Mouse (Mus musculus): ENCODE data around the gene Srsf1. TPM values are rescaled to one million over a fixed set of nuclear protein-coding genes. Genes with fewer than 3 reads are reported as not detected.
"Not testable (repeated sequence)": the region's sequence is repeated elsewhere in the genome, so short reads cannot be mapped to it uniquely, and the experiment has no call there.

Srsf1 gene
- polyA plus RNA-seq, 1 experiment: 54.8 TPM

- no peak for DNase-seq (ENCODE audit: low read depth, low spot score)
- WGBS: 84% methylated on average over 10 of the region's 10 CpGs
Observed at GRCm38 (mm10) chr11:88036761-88037251, 10.4 kb upstream of the Srsf1 start.

GRCm38 (mm10) chr11:88037386-88037785 is 9.8 kb upstream of the Srsf1 start:
- no peak for DNase-seq (ENCODE audit: low read depth, low spot score)
- 84% methylated on average over 3 of the region's 3 CpGs for WGBS

GRCm38 (mm10) chr11:88039066-88039465 is 8.1 kb upstream of the Srsf1 start:
- no peak for DNase-seq (ENCODE audit: low read depth, low spot score)

GRCm38 (mm10) chr11:88044314-88044713 is 2.9 kb upstream of the Srsf1 start:
- no peak for DNase-seq (ENCODE audit: low read depth, low spot score)

More at GRCm38 (mm10) chr11:88039066-88039465, 8.1 kb upstream of the Srsf1 start:
- 88% methylated on average over 1 of the region's 1 CpGs for WGBS

GRCm38 (mm10) chr11:88045159-88045558 is 2.0 kb upstream of the Srsf1 start:
- WGBS: 95% methylated on average over 3 of the region's 3 CpGs
- not testable (repeated sequence) for DNase-seq (ENCODE audit: low read depth, low spot score)

- 69% methylated on average over 4 of the region's 4 CpGs for WGBS
- no peak for DNase-seq (ENCODE audit: low read depth, low spot score)
Observed at GRCm38 (mm10) chr11:88045878-88046277, 1.3 kb upstream of the Srsf1 start.

GRCm38 (mm10) chr11:88046323-88046937 is 743 bp upstream of the Srsf1 start:
- 40% methylated on average over 17 of the region's 17 CpGs for WGBS
- no peak for DNase-seq (ENCODE audit: low read depth, low spot score)

GRCm38 (mm10) chr11:88047871-88048531 is 828 bp downstream of the Srsf1 start:
- whole genome bisulfite sequencing: 1% methylated on average over 76 of the region's 76 CpGs
- no peak for DNase-seq (ENCODE audit: low read depth, low spot score)

GRCm38 (mm10) chr11:88048961-88049670 is 1.9 kb downstream of the Srsf1 start:
- WGBS: 6% methylated on average over 26 of the region's 26 CpGs
- no peak for DNase-seq (ENCODE audit: low read depth, low spot score)

- DNase-seq (ENCODE audit: low read depth, low spot score): no peak
Observed at GRCm38 (mm10) chr11:88049732-88050131, 2.6 kb downstream of the Srsf1 start.

- WGBS: 72% methylated on average over 4 of the region's 4 CpGs
- no peak for DNase-seq (ENCODE audit: low read depth, low spot score)
Observed at GRCm38 (mm10) chr11:88052638-88053037, 5.5 kb downstream of the Srsf1 start.

- no peak for DNase-seq (ENCODE audit: low read depth, low spot score)
- 20% methylated on average over 3 of the region's 3 CpGs for WGBS
Observed at GRCm38 (mm10) chr11:88053821-88054220, 6.6 kb downstream of the Srsf1 start.

- DNase-seq (ENCODE audit: low read depth, low spot score): no peak
Observed at GRCm38 (mm10) chr11:88054589-88054988, 7.4 kb downstream of the Srsf1 start.

GRCm38 (mm10) chr11:88055777-88056176 is 8.6 kb downstream of the Srsf1 start:
- 75% methylated on average over 2 of the region's 2 CpGs for WGBS

More at GRCm38 (mm10) chr11:88054589-88054988, 7.4 kb downstream of the Srsf1 start:
- 30% methylated on average over 1 of the region's 1 CpGs for WGBS

GRCm38 (mm10) chr11:88057788-88058187 is 10.6 kb downstream of the Srsf1 start:
- WGBS: 77% methylated on average over 2 of the region's 2 CpGs
- no peak for DNase-seq (ENCODE audit: low read depth, low spot score)

More at GRCm38 (mm10) chr11:88055777-88056176, 8.6 kb downstream of the Srsf1 start:
- DNase-seq (ENCODE audit: low read depth, low spot score): no peak

- WGBS: 36% methylated on average over 2 of the region's 2 CpGs
- no peak for DNase-seq (ENCODE audit: low read depth, low spot score)
Observed at GRCm38 (mm10) chr11:88059141-88059540, 12.0 kb downstream of the Srsf1 start.

- DNase-seq (ENCODE audit: low read depth, low spot score): no peak
- WGBS: 32% methylated on average over 2 of the region's 2 CpGs
Observed at GRCm38 (mm10) chr11:88061892-88062625, 14.9 kb downstream of the Srsf1 start.

GRCm38 (mm10) chr11:88065732-88066131 is 18.6 kb downstream of the Srsf1 start:
- DNase-seq (ENCODE audit: low read depth, low spot score): no peak

- DNase-seq (ENCODE audit: low read depth, low spot score): no peak
- WGBS: 3% methylated on average over 8 of the region's 8 CpGs
Observed at GRCm38 (mm10) chr11:88067191-88067585, 20.0 kb downstream of the Srsf1 start.

Measured in large intestine, adult 2 months (tissue).